Mouse (Mus musculus) liver, postnatal 0 days (tissue): ENCODE results near the gene Lemd2. TPM values are rescaled to one million over a fixed set of nuclear protein-coding genes. Genes with fewer than 3 reads are reported as not detected.

Experiments used
- ATAC-seq: fragments of 200-750 bp; cut with Nextera tagmentation; 2 replicates; pipeline ENCODE4 v1.8.0; 2017; ENCODE audit warnings: mild to moderate bottlenecking, moderate library complexity
- DNase-seq: peaks from one replicate; pipeline ENCODE4 v3.0.0-alpha.2; 2016
- H3K27ac ChIP-seq: fragments of 300-500 bp; sonication (generic); 2 replicates; pipeline ENCODE4 v1.5.1; 2014; ENCODE audit warnings: antibody characterized with exemption, moderate library complexity, mild to moderate bottlenecking, low read depth
- H3K27me3 ChIP-seq: fragments of 300-500 bp; sonication (generic); 2 replicates; pipeline ENCODE4 v1.6.1; 2014; ENCODE audit warnings: low read length, control low read depth, mixed read lengths; ENCODE audit not compliant: insufficient read depth
- H3K36me3 ChIP-seq: fragments of 300-500 bp; sonication (generic); replicated peaks from 2 replicates; pipeline ENCODE4 v1.6.1; 2014; ENCODE audit warnings: mild to moderate bottlenecking, control low read depth, low read length, moderate library complexity, mixed read lengths; ENCODE audit not compliant: insufficient read depth
- H3K4me1 ChIP-seq: fragments of 300-500 bp; sonication (generic); 2 replicates; pipeline ENCODE4 v1.6.1; 2014; ENCODE audit warnings: antibody characterized with exemption, mild to moderate bottlenecking, control low read depth; ENCODE audit not compliant: insufficient read depth
- H3K4me2 ChIP-seq: fragments of 300-500 bp; sonication (generic); 2 replicates; pipeline ENCODE4 v1.6.1; 2014; ENCODE audit warnings: low read depth, mild to moderate bottlenecking, low read length, moderate library complexity, mixed read lengths
- H3K4me3 ChIP-seq: fragments of 300-500 bp; sonication (generic); 2 replicates; pipeline ENCODE4 v1.5.1; 2014; ENCODE audit warnings: low read depth, low read length
- H3K9ac ChIP-seq: fragments of 300-500 bp; sonication (generic); replicated peaks from 2 replicates; pipeline ENCODE4 v1.6.1; 2014; ENCODE audit warnings: mild to moderate bottlenecking, moderate library complexity
- H3K9me3 ChIP-seq: fragments of 300-500 bp; sonication (generic); 2 replicates; pipeline ENCODE4 v1.6.1; 2016; ENCODE audit warnings: mild to moderate bottlenecking, control low read depth, low read length, mixed read lengths
- CTCF ChIP-seq: sonication (generic); IDR thresholded peaks from 2 replicates; pipeline ENCODE4 v1.5.1; 2016; ENCODE audit warnings: antibody characterized with exemption, low read depth
- EP300 ChIP-seq: IDR thresholded peaks from 2 replicates; pipeline ENCODE4 v1.6.1; 2016; ENCODE audit warnings: antibody characterized with exemption, low read depth, mild to moderate bottlenecking
- WGBS: fragments of 180-500 bp; shearing (Covaris S2); extraction: QIAGEN DNeasy Blood & Tissue Kit; methylation state at CpG from one replicate; pipeline ENCODE4 v1.1.7; 2014; ENCODE audit not compliant: insufficient replicate concordance; 5-methylcytosine and 5-hydroxymethylcytosine counted together
- polyA plus RNA-seq: library from polyadenylated mRNA; unstranded; fragments of >200 nt; fragmentation: Nextera tagmentation; extraction: Ambion mirVana; gene quantifications from 2 replicates; pipeline ENCODE4 v1.2.1, GENCODE M21; 2015

Lemd2 gene
- polyA plus RNA-seq, 1 experiment from 2014 or later: 4.7 TPM

DNA sequence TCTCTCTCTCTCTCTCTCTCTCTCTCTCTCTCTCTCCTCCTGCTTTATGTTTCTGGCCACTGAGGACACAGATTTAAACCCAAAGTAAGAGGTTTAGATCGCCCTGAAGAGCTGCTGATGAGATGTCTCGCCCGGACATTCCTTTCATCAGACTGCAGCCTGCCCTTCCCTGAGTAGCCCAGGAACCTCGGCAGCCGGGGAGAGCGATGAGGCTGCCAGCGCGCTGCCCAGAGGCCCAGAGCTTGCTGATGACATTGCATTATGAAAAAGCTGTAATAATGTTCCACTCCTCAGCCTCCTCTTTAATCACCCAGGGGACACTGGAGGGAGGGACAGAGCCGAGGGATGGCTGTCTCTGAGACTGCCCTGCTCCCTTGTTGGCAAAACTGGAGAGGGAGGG, 64.0 kb downstream of the Lemd2 start:
- Histone ChIP-seq H3K27ac (no peak overlapping the region), H3K27me3 (no peaks in the 10 kb centered on the region), H3K4me3 (no peak overlapping the region), H3K9me3 (no peaks in the 10 kb centered on the region), H3K4me2 (no peak overlapping the region), H3K9ac (no peak overlapping the region), H3K4me1 (no peaks in the 10 kb centered on the region), H3K36me3 (no peaks in the 10 kb centered on the region)
- ATAC-seq (no peak), DNase-seq (no peak)
- WGBS: 75% methylated on average over 9 of the region's 9 CpGs
- TF ChIP-seq EP300: no peak
- no peak for TF ChIP-seq CTCF

Other genes with a start within 250 kb of the Lemd2 start
- gene Zbtb9, start 231.3 kb downstream of the Lemd2 start, polyA plus RNA-seq: 3.3 and 4.4 TPM in 2 replicates
- gene Bak1, start 175.5 kb downstream of the Lemd2 start, polyA plus RNA-seq: 2.7 and 2.9 TPM in 2 replicates
- 0.36 and 0.45 TPM in 2 replicates for gene Itpr3, start 147.2 kb downstream of the Lemd2 start, polyA plus RNA-seq
- 101 and 107 TPM in 2 replicates for gene Uqcc2, start 70.6 kb downstream of the Lemd2 start, polyA plus RNA-seq
- 0.06 and 0.34 TPM in 2 replicates for gene Ip6k3, start 36.7 kb downstream of the Lemd2 start, polyA plus RNA-seq